Mouse (Mus musculus): ENCODE data around the gene Cyp2ab1. TPM values are rescaled to one million over a fixed set of nuclear protein-coding genes. Genes with fewer than 3 reads are reported as not detected.

The Cyp2ab1 gene
- polyA plus RNA-seq, 1 experiment from 2014 or later, result not detected

DNA sequence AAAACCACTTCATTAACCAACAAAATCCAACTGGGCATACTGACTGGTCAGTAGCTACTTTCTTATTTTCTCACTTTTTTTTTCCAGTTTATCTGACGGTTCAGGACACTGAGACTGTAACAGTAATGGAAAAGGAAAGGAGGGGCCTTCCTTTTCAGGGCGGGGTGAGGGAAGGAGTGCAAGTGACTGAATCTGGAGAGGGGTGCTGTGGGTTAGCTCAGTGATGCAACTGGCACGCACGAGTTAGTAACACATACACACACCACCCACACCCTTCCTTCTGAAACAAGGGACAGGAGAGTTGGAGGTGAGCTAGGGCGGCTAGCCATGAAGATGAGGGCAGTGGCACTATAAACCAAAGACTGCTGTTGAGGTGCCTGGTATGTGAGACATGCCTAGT lies 1.3 kb downstream of the Cyp2ab1 start:
- Histone ChIP-seq H3K36me3 (no peaks in the 10 kb centered on the region), H3K9ac (no peak overlapping the region), H3K27ac (no peak overlapping the region), H3K4me1 (no peaks in the 10 kb centered on the region), H3K9me3 (replicated peaks) (no peaks in the 10 kb centered on the region), H3K4me3 (replicated peaks) (no peak overlapping the region), H3K4me2 (no peak overlapping the region), H3K27me3 (no peaks in the 10 kb centered on the region)
- 68% methylated on average over 5 of the region's 5 CpGs for WGBS
- ATAC-seq (replicated peaks; ENCODE audit: low FRiP score), result no peak

DNA sequence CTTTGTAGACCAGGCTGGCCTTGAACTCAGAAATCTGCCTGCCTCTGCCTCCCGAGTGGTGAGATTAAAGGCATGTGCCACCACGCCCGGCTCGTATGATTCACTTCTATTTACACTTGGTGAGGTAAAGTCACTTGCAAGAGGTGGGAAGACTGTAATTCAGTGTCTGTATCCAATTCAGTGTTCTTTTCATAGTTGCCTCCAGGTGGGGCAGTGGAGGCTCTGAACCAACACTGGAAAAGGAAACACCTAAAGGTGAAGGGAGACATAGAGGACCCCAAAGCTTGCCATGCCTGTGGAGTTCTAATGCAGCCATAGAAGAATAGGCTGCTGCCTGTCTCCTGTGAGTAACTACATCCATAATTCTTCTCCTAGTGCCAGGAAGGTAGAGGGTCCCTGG lies 2.9 kb downstream of the Cyp2ab1 start:
- H3K4me2 ChIP-seq, result no peak overlapping the region
- no peak for ATAC-seq (replicated peaks; ENCODE audit: low FRiP score)
- H3K4me3 ChIP-seq (replicated peaks), result no peak overlapping the region
- no peak overlapping the region for H3K9ac ChIP-seq
- H3K27ac ChIP-seq, result no peak overlapping the region
- no peaks in the 10 kb centered on the region for H3K4me1 ChIP-seq
- 87% methylated on average over 4 of the region's 4 CpGs for WGBS
- H3K9me3 ChIP-seq (replicated peaks), result no peaks in the 10 kb centered on the region
- no peaks in the 10 kb centered on the region for H3K27me3 ChIP-seq
- H3K36me3 ChIP-seq, result no peaks in the 10 kb centered on the region

GRCm38 (mm10) chr16:20316770-20317169 lies 8.4 kb downstream of the Cyp2ab1 start:
- H3K4me1 ChIP-seq, result no peaks in the 10 kb centered on the region
- no peaks in the 10 kb centered on the region for H3K9me3 ChIP-seq (replicated peaks)
- no peak overlapping the region for H3K9ac ChIP-seq
- H3K36me3 ChIP-seq, result no peaks in the 10 kb centered on the region
- ATAC-seq (replicated peaks; ENCODE audit: low FRiP score), result no peak
- H3K4me3 ChIP-seq (replicated peaks), result no peak overlapping the region
- no peaks in the 10 kb centered on the region for H3K27me3 ChIP-seq
- WGBS, result 79% methylated on average over 6 of the region's 6 CpGs
- H3K27ac ChIP-seq, result no peak overlapping the region
- H3K4me2 ChIP-seq, result no peak overlapping the region

- H3K4me1 ChIP-seq, result no peaks in the 10 kb centered on the region
- H3K36me3 ChIP-seq, result no peaks in the 10 kb centered on the region
- H3K9me3 ChIP-seq (replicated peaks), result no peaks in the 10 kb centered on the region
- 80% methylated on average over 4 of the region's 4 CpGs for WGBS
- no peak for ATAC-seq (replicated peaks; ENCODE audit: low FRiP score)
- no peak overlapping the region for H3K9ac ChIP-seq
- H3K4me2 ChIP-seq, result no peak overlapping the region
- H3K27me3 ChIP-seq, result no peaks in the 10 kb centered on the region
- H3K27ac ChIP-seq, result no peak overlapping the region
- H3K4me3 ChIP-seq (replicated peaks), result no peak overlapping the region
Measured at GRCm38 (mm10) chr16:20315266-20315665, 9.9 kb downstream of the Cyp2ab1 start.

DNA sequence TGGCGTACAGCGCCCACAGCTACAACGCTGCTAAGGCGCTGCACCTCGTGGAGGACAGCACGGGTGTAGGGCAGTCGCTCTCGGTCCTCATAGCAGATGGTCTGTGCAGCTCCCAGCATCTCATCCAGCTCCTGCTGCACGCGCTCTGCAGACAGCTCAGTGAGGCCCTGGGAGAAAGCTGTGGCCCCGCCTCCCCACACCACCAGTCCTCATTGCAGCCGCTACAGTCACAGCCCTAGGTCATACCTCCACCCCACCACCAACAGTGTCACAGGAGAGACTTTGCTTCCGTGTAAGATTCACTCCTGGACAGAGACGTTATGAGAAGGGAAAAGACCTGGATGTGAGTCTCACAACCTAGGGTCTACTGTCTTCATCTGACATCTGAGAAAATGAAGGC lies 12.9 kb downstream of the Cyp2ab1 start:
- no peak for ATAC-seq (replicated peaks; ENCODE audit: low FRiP score)
- Histone ChIP-seq H3K9me3 (replicated peaks) (no peaks in the 10 kb centered on the region), H3K4me1 (no peaks in the 10 kb centered on the region), H3K4me2 (no peak overlapping the region), H3K4me3 (replicated peaks) (no peak overlapping the region), H3K36me3 (no peaks in the 10 kb centered on the region), H3K27ac (no peak overlapping the region), H3K27me3 (no peaks in the 10 kb centered on the region), H3K9ac (no peak overlapping the region)
- WGBS, result 58% methylated on average over 14 of the region's 14 CpGs

DNA sequence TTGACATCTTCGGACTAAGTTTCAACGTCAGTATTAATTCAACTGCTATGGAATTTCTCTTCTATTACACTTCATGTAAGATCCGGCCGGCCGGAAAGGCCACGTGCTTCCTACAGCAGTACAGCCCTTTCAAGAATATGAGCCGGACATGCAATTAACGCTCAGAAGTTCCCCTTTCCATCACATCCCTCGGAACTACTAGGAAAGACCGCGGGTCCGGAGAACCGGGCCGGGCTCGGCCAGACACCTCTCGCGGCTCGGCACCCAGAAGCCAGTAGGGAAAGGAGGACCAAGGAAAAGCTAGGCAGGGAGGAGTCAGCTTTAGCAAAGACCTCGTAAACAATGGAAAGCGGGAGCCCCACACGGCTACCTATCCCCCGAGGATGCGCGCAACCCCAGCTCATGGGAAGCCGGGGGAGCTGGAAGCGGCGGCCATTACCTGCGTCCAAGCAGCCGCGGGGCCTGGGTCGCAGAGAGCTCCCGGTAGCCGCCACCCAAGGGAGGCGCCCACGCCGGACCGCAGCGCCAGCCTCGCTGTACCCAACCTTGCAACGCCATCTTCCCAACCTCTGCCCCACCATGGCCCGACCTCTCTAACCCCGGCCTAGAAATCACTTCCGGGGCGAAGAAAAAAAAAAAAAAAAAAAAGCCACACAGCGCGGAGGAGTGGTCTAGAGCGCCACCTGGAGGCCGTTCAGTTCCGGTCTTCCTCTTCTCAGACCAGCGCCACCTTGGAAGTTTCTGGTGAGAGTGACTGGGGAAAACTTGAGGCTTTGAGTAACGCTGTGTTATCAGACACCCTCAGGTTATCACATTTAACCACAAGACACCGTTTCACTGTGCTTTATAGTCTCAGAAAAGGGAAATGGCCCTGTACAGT lies 23.2 kb downstream of the Cyp2ab1 start, which contains the start of gene Parl:
Gene Parl (minus strand): TSS at position 618 of the 880 bp plus-strand sequence.
- Histone ChIP-seq H3K4me3 (replicated peaks) (peak within 1 kb of the TSS; percentile 93), H3K9ac (peak within 1 kb of the TSS; percentile 79), H3K36me3 (peaks cover 11% of the 10 kb centered on the region), H3K27ac (peak within 1 kb of the TSS; percentile 82), H3K9me3 (replicated peaks) (no peaks in the 10 kb centered on the region), H3K4me2 (peak within 1 kb of the TSS; percentile 77), H3K27me3 (no peaks in the 10 kb centered on the region), H3K4me1 (peaks cover 17% of the 10 kb centered on the region)
- ATAC-seq (replicated peaks; ENCODE audit: low FRiP score), result peak; percentile 88
- under 1% methylated on average over 52 of the region's 52 CpGs for WGBS

GRCm38 (mm10) chr16:20300076-20300475 lies 25.1 kb downstream of the Cyp2ab1 start:
- Histone ChIP-seq H3K9ac (no peak overlapping the region), H3K36me3 (peaks cover 29% of the 10 kb centered on the region)
- 89% methylated on average over 2 of the region's 2 CpGs for WGBS

DNA sequence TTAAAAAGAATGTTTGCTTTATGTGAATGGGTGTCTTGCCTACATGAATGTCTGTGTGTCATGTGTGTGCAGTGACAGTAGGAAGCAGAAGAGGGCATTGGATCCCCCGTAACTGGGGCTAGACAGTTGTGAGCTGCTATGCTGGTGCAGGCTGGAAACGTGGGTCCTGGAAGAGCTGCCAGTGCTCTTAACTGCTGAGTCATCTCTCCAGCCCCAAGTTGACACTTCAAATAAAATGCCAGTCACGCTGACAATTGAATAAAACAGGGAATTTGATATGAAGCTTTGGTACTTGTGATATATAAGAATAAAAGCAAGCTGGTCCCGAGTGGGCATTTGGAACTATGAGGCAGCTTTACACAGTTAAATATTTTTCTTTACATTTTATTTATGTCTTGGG lies 45.0 kb downstream of the Cyp2ab1 start:
- Histone ChIP-seq H3K4me3 (replicated peaks) (no peak overlapping the region), H3K4me1 (no peaks in the 10 kb centered on the region), H3K36me3 (peaks cover 72% of the 10 kb centered on the region), H3K9ac (no peak overlapping the region), H3K9me3 (replicated peaks) (no peaks in the 10 kb centered on the region), H3K4me2 (no peak overlapping the region), H3K27me3 (no peaks in the 10 kb centered on the region), H3K27ac (no peak overlapping the region)
- WGBS, result 81% methylated on average over 4 of the region's 4 CpGs
- ATAC-seq (replicated peaks; ENCODE audit: low FRiP score), result no peak

More at GRCm38 (mm10) chr16:20300076-20300475, 25.1 kb downstream of the Cyp2ab1 start:
- Histone ChIP-seq H3K9me3 (replicated peaks) (no peaks in the 10 kb centered on the region), H3K4me2 (0 out of 2 replicates have a peak overlapping the region, but pooled peaks have one; percentile 77), H3K27ac (no peak overlapping the region), H3K27me3 (no peaks in the 10 kb centered on the region), H3K4me3 (replicated peaks) (no peak overlapping the region), H3K4me1 (peaks cover 17% of the 10 kb centered on the region)
- no peak for ATAC-seq (replicated peaks; ENCODE audit: low FRiP score)

- H3K36me3 ChIP-seq, result peaks cover 64% of the 10 kb centered on the region
- ATAC-seq (replicated peaks; ENCODE audit: low FRiP score), result no peak
- WGBS, result 94% methylated on average over 5 of the region's 5 CpGs
Measured at GRCm38 (mm10) chr16:20279395-20279794, 45.8 kb downstream of the Cyp2ab1 start.

DNA sequence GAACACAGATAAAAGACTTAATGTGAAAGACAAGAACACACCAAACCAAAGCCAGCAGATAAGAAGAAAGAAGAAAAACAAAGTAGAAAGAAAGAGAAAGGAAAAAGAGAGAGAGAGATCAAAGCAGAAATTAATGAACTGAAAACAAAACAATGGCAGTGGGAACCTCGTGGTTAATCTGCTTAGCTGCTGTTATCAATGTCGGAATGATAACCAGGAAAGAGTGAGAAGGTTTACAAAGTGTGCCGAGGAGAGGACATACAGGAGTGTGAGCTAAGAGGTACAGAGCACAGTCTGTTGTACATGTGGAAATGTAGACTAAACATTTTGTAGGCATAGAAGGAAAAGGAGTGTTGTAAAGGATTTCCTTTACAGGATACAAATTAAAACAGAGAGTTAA lies 52.2 kb downstream of the Cyp2ab1 start:
- no peak for ATAC-seq (replicated peaks; ENCODE audit: low FRiP score)
- Histone ChIP-seq H3K36me3 (peaks cover 1% of the 10 kb centered on the region), H3K4me1 (no peaks in the 10 kb centered on the region), H3K27me3 (no peaks in the 10 kb centered on the region), H3K9ac (no peak overlapping the region), H3K4me2 (no peak overlapping the region), H3K27ac (no peak overlapping the region), H3K9me3 (replicated peaks) (no peaks in the 10 kb centered on the region), H3K4me3 (replicated peaks) (no peak overlapping the region)
- 28% methylated on average over 3 of the region's 3 CpGs for WGBS

More at GRCm38 (mm10) chr16:20279395-20279794, 45.8 kb downstream of the Cyp2ab1 start:
- Histone ChIP-seq H3K27me3 (no peaks in the 10 kb centered on the region), H3K4me3 (replicated peaks) (no peak overlapping the region), H3K4me2 (no peak overlapping the region), H3K27ac (no peak overlapping the region), H3K4me1 (no peaks in the 10 kb centered on the region), H3K9me3 (replicated peaks) (no peaks in the 10 kb centered on the region), H3K9ac (no peak overlapping the region)

DNA sequence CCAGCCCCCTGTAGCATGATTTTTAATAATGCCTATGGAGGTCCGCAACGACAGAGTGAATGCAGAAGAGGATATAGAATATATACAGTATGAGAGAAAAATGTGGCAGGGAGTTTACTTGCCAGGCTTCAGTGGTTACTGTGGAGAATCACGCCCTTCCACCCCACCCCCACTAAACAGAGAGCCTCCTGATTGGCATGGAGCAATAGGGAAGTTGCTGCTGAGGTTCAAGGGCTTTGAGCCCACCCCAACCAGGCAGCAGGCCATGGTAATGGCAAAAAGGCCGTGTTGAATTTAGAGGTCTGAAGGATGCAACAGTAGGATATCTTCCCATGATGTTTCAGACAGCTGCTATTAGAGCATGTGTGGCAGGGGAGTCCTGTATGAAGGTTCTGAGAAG lies 53.9 kb downstream of the Cyp2ab1 start:
- H3K9ac ChIP-seq, result no peak overlapping the region
- H3K4me1 ChIP-seq, result no peaks in the 10 kb centered on the region
- H3K36me3 ChIP-seq, result no peaks in the 10 kb centered on the region
- H3K4me2 ChIP-seq, result no peak overlapping the region
- no peaks in the 10 kb centered on the region for H3K27me3 ChIP-seq
- H3K9me3 ChIP-seq (replicated peaks), result no peaks in the 10 kb centered on the region
- H3K4me3 ChIP-seq (replicated peaks), result no peak overlapping the region
- WGBS, result 81% methylated on average over 4 of the region's 4 CpGs
- no peak for ATAC-seq (replicated peaks; ENCODE audit: low FRiP score)
- H3K27ac ChIP-seq, result no peak overlapping the region

- no peaks in the 10 kb centered on the region for H3K36me3 ChIP-seq
- no peak overlapping the region for H3K4me2 ChIP-seq
- H3K27ac ChIP-seq, result no peak overlapping the region
- no peak overlapping the region for H3K4me3 ChIP-seq (replicated peaks)
- no peaks in the 10 kb centered on the region for H3K9me3 ChIP-seq (replicated peaks)
- H3K27me3 ChIP-seq, result 0 out of 2 replicates have a peak, but pooled peaks cover 3% of the 10 kb centered on the region
- no peak for ATAC-seq (replicated peaks; ENCODE audit: low FRiP score)
- H3K9ac ChIP-seq, result no peak overlapping the region
- WGBS, result 79% methylated on average over 7 of the region's 7 CpGs
- no peaks in the 10 kb centered on the region for H3K4me1 ChIP-seq
Measured at GRCm38 (mm10) chr16:20265089-20265488, 60.1 kb downstream of the Cyp2ab1 start.
